Mouse (Mus musculus) hindbrain, embryonic 13.5 days (tissue): ENCODE data around the gene Tm4sf20. TPM values are rescaled to one million over a fixed set of nuclear protein-coding genes. Genes with fewer than 3 reads are reported as not detected.
A peak's percentile ranks its signal among the peaks of the same experiment; 100 is the strongest.

Source experiments
- ATAC-seq: fragments of 200-750 bp; cut with Nextera tagmentation; 2 replicates; pipeline ENCODE4 v1.8.0; 2017; ENCODE audit warnings: moderate TSS enrichment; ENCODE audit not compliant: low FRiP score
- H3K27ac ChIP-seq: fragments of 300-500 bp; sonication (generic); 2 replicates; pipeline ENCODE4 v1.5.1; 2015; ENCODE audit warnings: inconsistent platforms, mild to moderate bottlenecking, moderate library complexity
- H3K27me3 ChIP-seq: fragments of 300-500 bp; sonication (generic); 2 replicates; pipeline ENCODE4 v1.6.1; 2015; ENCODE audit warnings: mild to moderate bottlenecking, inconsistent platforms
- H3K36me3 ChIP-seq: fragments of 300-500 bp; sonication (generic); 2 replicates; pipeline ENCODE4 v1.6.1; 2015; ENCODE audit warnings: mild to moderate bottlenecking, inconsistent platforms
- H3K4me1 ChIP-seq: fragments of 300-500 bp; sonication (generic); replicated peaks from 2 replicates; pipeline ENCODE4 v1.6.1; 2015; ENCODE audit warnings: inconsistent platforms
- H3K4me2 ChIP-seq: fragments of 300-500 bp; sonication (generic); 2 replicates; pipeline ENCODE4 v1.6.1; 2015; ENCODE audit warnings: inconsistent platforms, mild to moderate bottlenecking, moderate library complexity
- H3K4me3 ChIP-seq: fragments of 300-500 bp; sonication (generic); 2 replicates; pipeline ENCODE4 v1.5.1; 2015; ENCODE audit warnings: mild to moderate bottlenecking, inconsistent platforms
- H3K9ac ChIP-seq: fragments of 300-500 bp; sonication (generic); 2 replicates; pipeline ENCODE4 v1.6.1; 2015; ENCODE audit warnings: mild to moderate bottlenecking, inconsistent platforms
- H3K9me3 ChIP-seq: fragments of 300-500 bp; sonication (generic); 2 replicates; pipeline ENCODE4 v1.6.1; 2016; ENCODE audit warnings: inconsistent platforms
- WGBS: fragments of 180-500 bp; shearing (Covaris S2); methylation state at CpG from one replicate; pipeline ENCODE4 v1.1.7; 2015; 5-methylcytosine and 5-hydroxymethylcytosine counted together
- polyA plus RNA-seq: library from polyadenylated mRNA; unstranded; fragments of >200 nt; fragmentation: Nextera tagmentation; extraction: Ambion mirVana; gene quantifications from 2 replicates; pipeline ENCODE4 v1.2.1, GENCODE M21; 2015

The Tm4sf20 gene
- polyA plus RNA-seq, 1 experiment from 2014 or later: not detected

GRCm38 (mm10) chr1:82795702-82796443 lies 27.6 kb upstream of the Tm4sf20 start:
- no peak for ATAC-seq
- 83% methylated on average over 18 of the region's 18 CpGs for WGBS
- no peak overlapping the region for H3K27ac ChIP-seq

GRCm38 (mm10) chr1:82795211-82795610 lies 26.9 kb upstream of the Tm4sf20 start:
- no peaks in the 10 kb centered on the region for H3K9me3 ChIP-seq
- ATAC-seq: no peak
- 93% methylated on average over 2 of the region's 2 CpGs for WGBS

More at GRCm38 (mm10) chr1:82795702-82796443, 27.6 kb upstream of the Tm4sf20 start:
- H3K36me3 ChIP-seq: no peaks in the 10 kb centered on the region
- H3K4me1 ChIP-seq: no peaks in the 10 kb centered on the region; the same call in 1 of the 2 replicates
- no peaks in the 10 kb centered on the region for H3K27me3 ChIP-seq
- H3K9ac ChIP-seq: no peak overlapping the region
- H3K4me3 ChIP-seq: no peak overlapping the region
- no peaks in the 10 kb centered on the region for H3K9me3 ChIP-seq
- H3K4me2 ChIP-seq: no peak overlapping the region

GRCm38 (mm10) chr1:82793986-82794385 lies 25.7 kb upstream of the Tm4sf20 start:
- Histone ChIP-seq H3K4me1 (no peaks in the 10 kb centered on the region; the same call in 1 of the 2 replicates), H3K4me2 (no peak overlapping the region), H3K9me3 (no peaks in the 10 kb centered on the region), H3K27me3 (no peaks in the 10 kb centered on the region), H3K9ac (no peak overlapping the region), H3K36me3 (no peaks in the 10 kb centered on the region), H3K27ac (0 out of 2 replicates have a peak overlapping the region, but pooled peaks have one; percentile 18), H3K4me3 (no peak overlapping the region)
- WGBS: 50% methylated on average over 4 of the region's 4 CpGs
- ATAC-seq: no peak

More at GRCm38 (mm10) chr1:82795211-82795610, 26.9 kb upstream of the Tm4sf20 start:
- Histone ChIP-seq H3K4me3 (no peak overlapping the region), H3K9ac (no peak overlapping the region), H3K4me1 (no peaks in the 10 kb centered on the region; the same call in 1 of the 2 replicates), H3K4me2 (no peak overlapping the region), H3K27me3 (no peaks in the 10 kb centered on the region), H3K36me3 (no peaks in the 10 kb centered on the region), H3K27ac (no peak overlapping the region)

GRCm38 (mm10) chr1:82793110-82793509 lies 24.8 kb upstream of the Tm4sf20 start:
- Histone ChIP-seq H3K4me1 (no peaks in the 10 kb centered on the region; the same call in 1 of the 2 replicates), H3K27ac (no peak overlapping the region), H3K27me3 (no peaks in the 10 kb centered on the region), H3K9me3 (no peaks in the 10 kb centered on the region), H3K36me3 (no peaks in the 10 kb centered on the region), H3K4me2 (no peak overlapping the region), H3K4me3 (no peak overlapping the region), H3K9ac (no peak overlapping the region)
- no peak for ATAC-seq
- WGBS: 90% methylated on average over 3 of the region's 3 CpGs

GRCm38 (mm10) chr1:82792238-82792637 lies 24.0 kb upstream of the Tm4sf20 start:
- Histone ChIP-seq H3K27ac (no peak overlapping the region), H3K27me3 (no peaks in the 10 kb centered on the region), H3K4me3 (no peak overlapping the region), H3K4me2 (no peak overlapping the region), H3K9ac (no peak overlapping the region), H3K36me3 (no peaks in the 10 kb centered on the region), H3K9me3 (no peaks in the 10 kb centered on the region), H3K4me1 (peaks cover 3% of the 10 kb centered on the region; the same call in 1 of the 2 replicates)
- ATAC-seq: no peak
- 92% methylated on average over 6 of the region's 6 CpGs for WGBS

- no peak overlapping the region for H3K9ac ChIP-seq
- WGBS: 79% methylated on average over 11 of the region's 11 CpGs
- peaks cover 3% of the 10 kb centered on the region; the same call in 1 of the 2 replicates for H3K4me1 ChIP-seq
- no peak overlapping the region for H3K4me3 ChIP-seq
- no peak for ATAC-seq
- no peaks in the 10 kb centered on the region for H3K9me3 ChIP-seq
- H3K4me2 ChIP-seq: no peak overlapping the region
- no peak overlapping the region for H3K27ac ChIP-seq
- H3K27me3 ChIP-seq: no peaks in the 10 kb centered on the region
- no peaks in the 10 kb centered on the region for H3K36me3 ChIP-seq
Measured at GRCm38 (mm10) chr1:82791105-82791504, 22.8 kb upstream of the Tm4sf20 start.

- no peak for ATAC-seq
- H3K9me3 ChIP-seq: no peaks in the 10 kb centered on the region
- WGBS: 76% methylated on average over 7 of the region's 7 CpGs
Measured at GRCm38 (mm10) chr1:82788070-82788469, 19.8 kb upstream of the Tm4sf20 start.

GRCm38 (mm10) chr1:82787414-82787813 lies 19.2 kb upstream of the Tm4sf20 start:
- WGBS: 7% methylated on average over 2 of the region's 2 CpGs
- Histone ChIP-seq H3K27ac (no peak overlapping the region), H3K36me3 (no peaks in the 10 kb centered on the region), H3K27me3 (no peaks in the 10 kb centered on the region), H3K4me2 (no peak overlapping the region), H3K9ac (no peak overlapping the region), H3K4me3 (no peak overlapping the region), H3K4me1 (0 out of 2 replicates have a peak, but pooled peaks cover 3% of the 10 kb centered on the region), H3K9me3 (no peaks in the 10 kb centered on the region)
- ATAC-seq: peak; percentile 89

More at GRCm38 (mm10) chr1:82788070-82788469, 19.8 kb upstream of the Tm4sf20 start:
- H3K27ac ChIP-seq: no peak overlapping the region
- no peaks in the 10 kb centered on the region for H3K36me3 ChIP-seq
- no peak overlapping the region for H3K4me2 ChIP-seq
- H3K4me1 ChIP-seq: 0 out of 2 replicates have a peak, but pooled peaks cover 3% of the 10 kb centered on the region
- no peaks in the 10 kb centered on the region for H3K27me3 ChIP-seq
- no peak overlapping the region for H3K9ac ChIP-seq
- no peak overlapping the region for H3K4me3 ChIP-seq

- Histone ChIP-seq H3K36me3 (no peaks in the 10 kb centered on the region), H3K9ac (no peak overlapping the region), H3K4me1 (0 out of 2 replicates have a peak, but pooled peaks cover 3% of the 10 kb centered on the region), H3K9me3 (no peaks in the 10 kb centered on the region), H3K4me3 (no peak overlapping the region), H3K27me3 (no peaks in the 10 kb centered on the region), H3K27ac (no peak overlapping the region), H3K4me2 (no peak overlapping the region)
- 82% methylated on average over 6 of the region's 6 CpGs for WGBS
- no peak for ATAC-seq
Measured at GRCm38 (mm10) chr1:82785546-82785945, 17.3 kb upstream of the Tm4sf20 start.

- ATAC-seq: no peak
- no peak overlapping the region for H3K9ac ChIP-seq
- H3K27ac ChIP-seq: no peak overlapping the region
- no peaks in the 10 kb centered on the region for H3K36me3 ChIP-seq
- 0 out of 2 replicates have a peak, but pooled peaks cover 3% of the 10 kb centered on the region for H3K4me1 ChIP-seq
- no peaks in the 10 kb centered on the region for H3K27me3 ChIP-seq
- no peaks in the 10 kb centered on the region for H3K9me3 ChIP-seq
- WGBS: 87% methylated on average over 3 of the region's 3 CpGs
- H3K4me3 ChIP-seq: no peak overlapping the region
- no peak overlapping the region for H3K4me2 ChIP-seq
Measured at GRCm38 (mm10) chr1:82783559-82783958, 15.3 kb upstream of the Tm4sf20 start.

GRCm38 (mm10) chr1:82779388-82779966 lies 11.2 kb upstream of the Tm4sf20 start:
- H3K27ac ChIP-seq: no peak overlapping the region
- no peak for ATAC-seq
- H3K4me3 ChIP-seq: no peak overlapping the region
- no peaks in the 10 kb centered on the region for H3K36me3 ChIP-seq
- H3K9ac ChIP-seq: no peak overlapping the region
- no peaks in the 10 kb centered on the region for H3K9me3 ChIP-seq
- no peak overlapping the region for H3K4me2 ChIP-seq
- WGBS: 90% methylated on average over 6 of the region's 6 CpGs
- no peaks in the 10 kb centered on the region for H3K27me3 ChIP-seq
- no peaks in the 10 kb centered on the region for H3K4me1 ChIP-seq

GRCm38 (mm10) chr1:82775293-82775692 lies 7.0 kb upstream of the Tm4sf20 start:
- Histone ChIP-seq H3K27ac (no peak overlapping the region), H3K27me3 (no peaks in the 10 kb centered on the region), H3K36me3 (0 out of 2 replicates have a peak, but pooled peaks cover 3% of the 10 kb centered on the region), H3K9ac (no peak overlapping the region), H3K9me3 (no peaks in the 10 kb centered on the region), H3K4me2 (no peak overlapping the region), H3K4me1 (no peaks in the 10 kb centered on the region), H3K4me3 (no peak overlapping the region)
- WGBS: 94% methylated on average over 4 of the region's 4 CpGs
- ATAC-seq: no peak
